Mouse (Mus musculus): Measurements from ENCODE around the gene Pphln1.
A peak's percentile ranks its signal among the peaks of the same experiment; 100 is the strongest.

Gene Pphln1

GRCm38 (mm10) chr15:93435998-93436397, 37.8 kb downstream of the Pphln1 start:
- no peak for DNase-seq (ENCODE audit: low spot score in 2 of 2)

DNA sequence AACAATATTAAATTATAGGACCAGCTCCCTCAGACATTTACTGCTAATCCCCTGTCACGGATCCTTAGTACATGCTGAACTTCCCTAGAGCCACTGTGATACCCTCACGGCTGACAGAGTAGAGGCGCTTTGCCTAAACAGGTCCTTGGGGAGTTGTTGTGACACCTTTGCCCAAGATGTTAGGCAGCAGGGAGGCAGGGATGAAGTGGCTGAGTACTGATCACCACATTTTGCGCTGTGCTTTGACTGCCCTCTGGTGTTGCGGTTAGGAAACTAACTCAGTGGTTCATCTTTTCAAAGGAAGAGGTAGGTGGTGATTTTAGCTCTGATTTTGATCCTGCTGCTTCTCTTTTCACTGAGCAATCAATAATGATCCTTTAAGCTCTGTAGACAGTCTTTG, 40.5 kb downstream of the Pphln1 start:
- peak in 1 of 2 experiments; percentile 18 for DNase-seq (ENCODE audit: low spot score in 2 of 2)

DNA sequence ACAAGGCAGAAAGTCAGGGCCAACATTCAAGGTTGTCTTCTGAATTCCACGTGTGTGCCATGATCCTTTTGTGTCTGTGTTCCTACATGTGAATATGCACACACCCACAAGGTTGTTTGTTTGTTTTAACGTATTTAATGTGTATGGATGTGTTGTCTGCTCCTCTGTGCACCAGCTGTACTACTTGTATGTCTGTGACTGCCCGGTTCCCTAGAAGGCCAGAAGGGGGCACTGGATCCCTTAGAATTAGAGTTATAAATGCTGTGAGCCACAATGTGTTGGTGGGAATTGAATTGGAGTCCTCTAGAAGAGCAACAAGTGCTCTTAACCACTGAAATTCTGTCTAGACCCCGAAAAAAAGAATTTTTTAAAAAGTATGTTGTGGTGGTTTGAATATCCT, 44.1 kb downstream of the Pphln1 start:
- no peak for DNase-seq (ENCODE audit: low spot score in 2 of 2)

DNA sequence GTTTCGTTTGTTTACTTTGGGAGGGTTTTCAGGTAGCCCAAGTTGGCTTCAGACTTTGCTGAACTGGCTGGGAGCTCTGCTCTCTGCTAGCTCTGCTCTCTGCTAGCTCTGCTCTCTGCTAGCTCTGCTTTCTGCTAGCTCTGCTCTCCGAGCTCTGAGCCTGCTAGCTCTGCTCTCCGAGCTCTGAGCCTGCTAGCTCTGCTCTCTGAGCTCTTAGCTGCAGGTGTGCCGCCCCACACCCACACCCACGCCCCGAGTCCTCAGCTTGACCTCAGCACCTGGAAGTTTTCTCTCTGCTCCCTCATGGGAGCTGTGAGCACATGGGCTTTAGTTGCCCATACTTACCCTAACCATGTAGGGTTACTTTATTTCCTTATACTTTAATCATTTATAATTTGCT, 45.5 kb downstream of the Pphln1 start:
- DNase-seq (ENCODE audit: low spot score in 2 of 2): no peak

- DNase-seq (ENCODE audit: low spot score in 2 of 2): no peak
Observed at GRCm38 (mm10) chr15:93448862-93449261, 50.7 kb downstream of the Pphln1 start.

- DNase-seq (ENCODE audit: low spot score in 2 of 2): no peak
Observed at GRCm38 (mm10) chr15:93453296-93453695, 55.1 kb downstream of the Pphln1 start.

DNA sequence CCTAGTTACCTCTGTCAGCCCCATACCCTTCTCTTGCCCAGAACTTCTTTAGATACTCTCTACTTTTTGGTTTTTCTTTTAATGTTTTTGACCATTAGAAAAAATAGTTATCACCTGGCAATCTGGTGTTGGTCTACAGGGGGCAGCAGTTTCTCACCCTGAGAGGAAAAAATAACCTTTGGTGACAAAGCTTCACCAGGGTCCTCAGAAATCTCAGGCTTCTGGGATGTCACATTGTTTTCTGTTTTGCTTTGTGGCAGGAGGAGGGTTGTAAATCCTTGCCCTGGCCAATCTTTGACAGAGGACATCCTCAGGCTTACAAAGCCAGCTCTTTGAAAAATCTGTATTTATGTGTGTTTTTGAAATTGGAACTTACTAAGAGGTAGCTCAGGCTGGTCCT, 57.9 kb downstream of the Pphln1 start:
- no peak for DNase-seq (ENCODE audit: low spot score in 2 of 2)

GRCm38 (mm10) chr15:93459422-93459821, 61.3 kb downstream of the Pphln1 start:
- DNase-seq (ENCODE audit: low spot score in 2 of 2): no peak

- no peak for DNase-seq (ENCODE audit: low spot score in 2 of 2)
Observed at GRCm38 (mm10) chr15:93461066-93461465, 62.9 kb downstream of the Pphln1 start.

DNA sequence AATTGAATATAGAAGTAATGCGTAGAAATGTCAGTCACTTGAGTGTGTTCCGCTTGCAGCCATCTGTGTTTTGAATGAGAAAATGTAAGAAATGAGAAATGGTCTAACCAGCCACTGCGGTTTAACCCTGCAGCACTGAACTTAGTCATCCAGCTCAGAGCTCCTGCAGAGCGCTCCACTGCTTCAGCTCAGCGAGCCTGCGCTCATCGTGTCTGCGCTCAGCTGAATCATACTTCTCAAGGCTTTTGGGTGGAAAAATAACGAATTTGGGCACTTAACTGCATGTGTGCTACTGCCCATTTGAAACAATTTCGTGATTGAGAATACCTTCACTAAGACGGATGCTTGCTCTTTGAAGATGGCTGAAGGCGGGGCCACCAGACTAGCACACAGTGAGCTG, 73.5 kb downstream of the Pphln1 start:
- DNase-seq (ENCODE audit: low spot score in 2 of 2): no peak

GRCm38 (mm10) chr15:93472089-93472488, 73.9 kb downstream of the Pphln1 start:
- DNase-seq (ENCODE audit: low spot score in 2 of 2): no peak

GRCm38 (mm10) chr15:93474277-93474676, 76.1 kb downstream of the Pphln1 start:
- no peak for DNase-seq (ENCODE audit: low spot score in 2 of 2)

- DNase-seq (ENCODE audit: low spot score in 2 of 2): no peak
Observed at GRCm38 (mm10) chr15:93475688-93476087, 77.5 kb downstream of the Pphln1 start.

- no peak for DNase-seq (ENCODE audit: low spot score in 2 of 2)
Observed at GRCm38 (mm10) chr15:93477729-93478128, 79.6 kb downstream of the Pphln1 start.

GRCm38 (mm10) chr15:93478676-93479075, 80.5 kb downstream of the Pphln1 start:
- DNase-seq (ENCODE audit: low spot score in 2 of 2): no peak

DNA sequence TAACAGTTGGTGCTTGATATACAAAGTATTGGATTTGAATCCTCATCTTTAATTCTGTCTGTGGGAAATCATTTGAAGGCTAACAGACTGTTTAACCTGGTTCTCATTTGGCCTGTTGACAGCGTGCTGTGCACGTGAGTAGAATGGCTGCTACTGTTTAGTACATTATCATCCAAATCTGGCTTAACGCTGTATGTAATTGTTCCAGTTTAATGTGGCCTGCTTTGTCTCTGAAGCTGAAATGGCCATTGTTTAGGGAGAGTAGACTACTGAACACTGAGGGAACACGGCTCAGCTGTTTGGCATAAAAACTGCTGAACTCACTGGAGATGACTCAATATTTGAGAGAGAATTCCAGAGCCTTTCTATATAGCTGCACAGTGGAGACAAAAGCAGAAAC, 81.3 kb downstream of the Pphln1 start:
- DNase-seq (ENCODE audit: low spot score in 2 of 2): no peak

- DNase-seq (ENCODE audit: low spot score in 2 of 2): no peak
Observed at GRCm38 (mm10) chr15:93481112-93481511, 83.0 kb downstream of the Pphln1 start.

- no peak for DNase-seq (ENCODE audit: low spot score in 2 of 2)
Observed at GRCm38 (mm10) chr15:93484261-93484710, 86.1 kb downstream of the Pphln1 start.

DNA sequence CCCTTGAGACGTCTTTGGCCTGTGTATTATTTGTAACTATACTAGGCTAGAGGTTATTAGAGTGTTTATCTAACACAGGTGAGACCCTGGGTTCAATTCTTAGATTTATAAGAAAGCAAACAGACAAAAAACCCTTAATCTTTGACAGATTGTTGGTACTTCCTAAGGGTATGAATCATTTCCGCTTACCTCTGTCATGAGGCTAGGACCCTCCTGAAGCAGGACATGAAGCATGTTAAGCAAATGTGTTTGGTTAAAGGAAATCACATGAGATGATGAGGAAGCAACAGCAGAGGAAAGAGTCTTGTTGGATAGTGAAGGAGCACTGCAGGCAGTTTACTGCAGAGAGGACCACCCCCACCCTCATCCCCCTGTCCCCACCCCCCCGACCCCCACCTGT, 87.1 kb downstream of the Pphln1 start:
- no peak for DNase-seq (ENCODE audit: low spot score in 2 of 2)

DNA sequence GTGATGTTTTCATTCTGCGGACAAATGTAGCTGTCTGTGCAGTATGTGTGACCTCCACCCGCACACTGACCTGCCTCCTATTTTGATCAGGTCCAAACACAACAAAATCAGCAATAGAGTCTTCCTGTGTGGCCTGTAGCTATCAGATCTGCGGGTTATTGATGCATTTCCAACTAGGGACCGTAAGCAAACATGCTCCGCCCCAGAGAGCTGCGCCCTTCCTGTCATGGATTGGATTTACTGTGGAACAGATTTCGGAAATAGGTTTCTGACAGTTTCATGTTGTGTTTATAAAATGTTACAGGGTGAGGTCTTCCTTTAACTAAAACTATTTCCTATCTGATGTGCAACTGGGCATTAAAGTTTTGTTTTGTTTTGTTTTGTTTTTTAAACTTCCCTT, 87.9 kb downstream of the Pphln1 start:
- DNase-seq (ENCODE audit: low spot score in 2 of 2): peak; percentile 41 to 56

DNA sequence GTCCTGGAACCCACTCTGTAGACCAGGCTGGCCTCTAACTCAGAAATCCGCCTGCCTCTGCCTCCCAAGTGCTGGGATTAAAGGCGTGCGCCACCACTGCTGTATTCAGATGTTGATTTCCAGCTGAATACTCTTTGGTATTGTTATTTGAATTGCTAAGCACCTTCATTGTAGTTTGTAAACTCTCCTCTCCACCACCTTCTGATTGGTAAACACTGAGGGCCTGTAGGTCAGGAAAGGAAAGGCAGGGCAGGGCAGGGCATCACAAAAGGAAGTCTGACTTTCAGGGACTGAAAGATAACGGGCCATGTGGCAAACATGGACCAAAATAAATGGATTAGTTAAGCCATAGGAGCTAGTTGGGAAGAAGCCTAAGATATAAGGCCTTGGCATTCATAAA, 91.4 kb downstream of the Pphln1 start:
- DNase-seq (ENCODE audit: low spot score in 2 of 2): no peak

DNA sequence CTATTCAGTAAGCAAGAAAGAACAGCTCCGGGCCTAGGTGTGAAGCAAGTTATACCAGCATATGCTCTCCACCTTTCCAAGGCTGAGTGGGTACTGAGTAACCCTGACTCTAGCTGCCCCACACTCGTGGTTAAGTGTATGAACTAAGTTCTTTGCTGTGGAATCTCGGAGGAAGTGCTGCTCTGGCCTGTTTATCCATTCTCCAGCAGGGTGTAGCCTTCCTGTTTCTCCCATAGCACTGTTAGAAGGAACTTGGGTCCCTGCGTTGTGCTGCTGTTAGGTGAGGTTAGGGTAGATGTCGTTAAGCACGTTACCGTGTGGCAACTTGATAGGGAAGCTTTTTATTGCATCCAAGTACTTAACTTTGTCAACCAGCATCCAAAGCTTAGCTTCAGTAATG, 96.5 kb downstream of the Pphln1 start:
- no peak for DNase-seq (ENCODE audit: low spot score in 2 of 2)

DNA sequence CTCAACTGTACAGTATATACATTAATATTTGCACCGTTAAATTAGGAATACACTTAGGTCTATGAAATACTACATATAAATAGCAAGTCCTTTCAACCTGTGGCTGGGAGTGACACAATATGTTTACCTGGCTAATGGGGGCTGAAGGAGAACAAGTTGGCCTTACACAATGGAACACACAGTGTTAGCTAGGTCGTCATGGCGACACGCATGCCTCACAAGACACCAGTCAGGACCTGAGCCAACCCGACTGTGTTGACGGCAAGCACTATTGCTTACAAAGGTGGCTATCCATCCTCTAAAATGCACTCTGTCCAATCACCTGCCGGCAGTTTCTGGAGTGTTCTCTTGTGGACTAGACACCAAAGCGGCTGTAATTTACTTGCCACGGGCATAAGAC, 101.7 kb downstream of the Pphln1 start:
- DNase-seq (ENCODE audit: low spot score in 2 of 2): no peak

DNA sequence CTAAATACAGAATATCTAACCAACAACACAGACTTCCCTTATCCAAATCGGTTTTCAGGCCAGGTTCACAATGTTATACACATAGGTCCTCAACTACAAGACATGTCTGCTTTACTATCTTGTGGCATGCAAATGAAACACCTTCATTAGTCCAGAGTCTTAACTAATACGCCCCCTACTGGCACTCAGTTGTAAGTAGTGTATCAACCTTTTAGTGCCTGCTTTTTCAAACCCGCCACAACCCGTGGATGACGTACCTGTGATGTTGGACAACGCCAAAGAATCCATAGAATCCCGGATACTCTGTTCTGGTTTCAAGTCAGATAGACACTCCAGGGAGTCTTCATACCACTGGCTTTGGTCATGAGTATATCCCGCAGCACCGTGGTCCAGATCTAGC, 104.6 kb downstream of the Pphln1 start:
- no peak for DNase-seq (ENCODE audit: low spot score in 2 of 2)

Measured in heart, adult 9 months (tissue).